Mouse (Mus musculus) kidney, adult 2 months (tissue): ENCODE measurements at regions not wholly inside any gene's neighbourhood (a gene's known extent, or its start where the extent isn't known, plus 50 kb on each side); places are given as distances from the start of the nearest gene placed in this dataset.

Experiments
- DNase-seq: peaks from one replicate; pipeline ENCODE4 v3.0.0; 2021
- H3K27ac ChIP-seq: fragments of 200-500 bp; 2 replicates; pipeline ENCODE4 v1.5.1; 2012; ENCODE audit warnings: low read depth, low read length, control low read depth, inconsistent platforms; ENCODE audit not compliant: insufficient read depth
- H3K27me3 ChIP-seq: fragments of 200-500 bp; replicated peaks from 2 replicates; pipeline ENCODE4 v1.6.1; 2012; ENCODE audit warnings: mild to moderate bottlenecking, moderate library complexity, low read length, inconsistent platforms; ENCODE audit not compliant: control insufficient read depth, insufficient read depth
- H3K36me3 ChIP-seq: fragments of 200-500 bp; 2 replicates; pipeline ENCODE4 v1.6.1; 2012; ENCODE audit warnings: mild to moderate bottlenecking, moderate library complexity, low read length, inconsistent platforms; ENCODE audit not compliant: control insufficient read depth, insufficient read depth
- H3K4me1 ChIP-seq: fragments of 200-500 bp; 2 replicates; pipeline ENCODE4 v1.6.1; 2011; ENCODE audit warnings: low read length; ENCODE audit not compliant: control insufficient read depth, insufficient read depth
- H3K4me3 ChIP-seq: fragments of 200-500 bp; 2 replicates; pipeline ENCODE4 v1.5.1; 2011; ENCODE audit warnings: mild to moderate bottlenecking, low read depth, low read length, control low read depth; ENCODE audit not compliant: insufficient read depth
- CTCF ChIP-seq: fragments of 200-500 bp; conservative IDR thresholded peaks from 2 replicates; pipeline ENCODE4 v1.5.1; 2011; ENCODE audit warnings: low read depth, mild to moderate bottlenecking, control low read depth, low read length, moderate library complexity, mixed read lengths; ENCODE audit not compliant: insufficient read depth, insufficient read length
- POLR2A ChIP-seq: fragments of 200-500 bp; IDR thresholded peaks from one replicate; pipeline ENCODE4 v1.6.1; 2011; ENCODE audit warnings: low read depth, low read length, control low read depth
- WGBS: fragments of 180-500 bp; shearing (Covaris S2); methylation state at CpG from one replicate; pipeline ENCODE4 v1.1.7; 2018; 5-methylcytosine and 5-hydroxymethylcytosine counted together

GRCm38 (mm10) chr7:98768460-98768859, 65.6 kb downstream of the Thap12 start:
- Histone ChIP-seq H3K4me3 (no peak overlapping the region), H3K36me3 (no peaks in the 10 kb centered on the region), H3K27me3 (no peaks in the 10 kb centered on the region), H3K27ac (no peak overlapping the region), H3K4me1 (no peaks in the 10 kb centered on the region)
- no peak for DNase-seq
- no peak for TF ChIP-seq POLR2A
- TF ChIP-seq CTCF: no peak
- WGBS: 88% methylated on average over 2 of the region's 2 CpGs

GRCm38 (mm10) chr7:98769111-98769734, 65.7 kb upstream of the Wnt11 start:
- H3K4me3 ChIP-seq: no peak overlapping the region
- no peak for DNase-seq
- H3K36me3 ChIP-seq: no peaks in the 10 kb centered on the region
- H3K27ac ChIP-seq: no peak overlapping the region
- WGBS: 48% methylated on average over 1 of the region's 1 CpGs
- no peaks in the 10 kb centered on the region for H3K27me3 ChIP-seq
- TF ChIP-seq POLR2A (no peak), CTCF (no peak)
- H3K4me1 ChIP-seq: no peaks in the 10 kb centered on the region

DNA sequence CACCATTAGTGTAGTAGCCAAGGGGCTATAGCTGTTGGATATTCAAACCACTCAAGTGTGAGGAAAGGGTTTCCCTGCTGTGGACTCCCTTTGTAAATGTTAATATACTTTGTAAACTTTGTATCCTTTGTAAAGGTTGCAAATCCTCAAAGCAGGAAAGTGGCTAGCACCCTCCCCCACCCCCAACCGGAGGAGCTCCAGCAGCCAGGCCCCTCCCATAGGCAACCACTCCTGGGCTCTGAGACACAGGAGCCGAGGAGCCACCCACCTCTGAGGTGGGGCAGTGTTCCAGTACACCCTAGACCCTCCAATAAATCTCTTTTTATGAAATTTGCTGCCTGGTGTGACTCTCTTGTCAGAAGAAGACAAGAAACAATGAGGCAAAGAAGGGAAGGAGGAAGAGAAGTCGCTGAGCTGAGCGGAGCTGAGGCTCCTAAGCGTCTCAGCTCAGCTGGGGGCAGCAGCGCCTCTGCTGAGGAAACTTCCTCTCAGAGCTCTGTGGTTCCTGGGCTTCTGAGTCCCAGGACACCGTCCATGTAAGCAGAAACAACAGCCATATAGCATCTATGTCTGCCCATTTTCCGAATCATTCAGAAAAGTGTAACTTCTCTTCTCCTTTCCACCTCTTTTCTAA, 64.5 kb upstream of the Wnt11 start:
- 31% methylated on average over 8 of the region's 8 CpGs for WGBS
- H3K27me3 ChIP-seq: no peaks in the 10 kb centered on the region
- H3K36me3 ChIP-seq: no peaks in the 10 kb centered on the region
- no peak overlapping the region for H3K27ac ChIP-seq
- no peak overlapping the region for H3K4me3 ChIP-seq
- DNase-seq: no peak
- TF ChIP-seq CTCF (no peak), POLR2A (no peak)
- no peaks in the 10 kb centered on the region for H3K4me1 ChIP-seq

- Histone ChIP-seq H3K4me3 (no peak overlapping the region), H3K4me1 (no peaks in the 10 kb centered on the region), H3K36me3 (no peaks in the 10 kb centered on the region), H3K27ac (no peak overlapping the region), H3K27me3 (no peaks in the 10 kb centered on the region)
- WGBS: 63% methylated on average over 7 of the region's 7 CpGs
- no peak for TF ChIP-seq POLR2A
- no peak for TF ChIP-seq CTCF
- no peak for DNase-seq
Observed at GRCm38 (mm10) chr7:98771134-98771775, 63.7 kb upstream of the Wnt11 start.

DNA sequence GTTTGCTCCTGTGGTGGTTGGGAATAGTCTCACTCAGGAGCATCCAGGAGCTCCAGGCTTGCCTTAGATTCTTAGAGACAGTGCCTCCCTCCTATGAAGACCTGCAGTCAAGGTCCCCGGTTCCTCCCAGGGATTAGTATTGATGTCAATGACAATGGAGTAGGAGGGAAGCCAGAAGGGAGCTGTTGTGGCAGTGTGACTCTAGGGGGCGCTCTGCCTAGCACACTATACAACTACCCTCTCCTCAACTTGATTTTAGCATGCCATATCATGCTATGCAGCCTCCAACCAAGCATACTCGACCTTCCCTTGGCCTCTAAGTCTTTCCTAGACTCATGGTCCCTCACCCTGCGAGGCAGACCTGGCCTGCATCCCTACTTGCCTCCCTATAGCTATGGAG, 60.3 kb upstream of the Wnt11 start:
- Histone ChIP-seq H3K36me3 (no peaks in the 10 kb centered on the region), H3K27me3 (no peaks in the 10 kb centered on the region), H3K4me1 (no peaks in the 10 kb centered on the region), H3K27ac (no peak overlapping the region), H3K4me3 (no peak overlapping the region)
- DNase-seq: no peak
- TF ChIP-seq POLR2A (no peak), CTCF (no peak)
- 70% methylated on average over 4 of the region's 4 CpGs for WGBS

DNA sequence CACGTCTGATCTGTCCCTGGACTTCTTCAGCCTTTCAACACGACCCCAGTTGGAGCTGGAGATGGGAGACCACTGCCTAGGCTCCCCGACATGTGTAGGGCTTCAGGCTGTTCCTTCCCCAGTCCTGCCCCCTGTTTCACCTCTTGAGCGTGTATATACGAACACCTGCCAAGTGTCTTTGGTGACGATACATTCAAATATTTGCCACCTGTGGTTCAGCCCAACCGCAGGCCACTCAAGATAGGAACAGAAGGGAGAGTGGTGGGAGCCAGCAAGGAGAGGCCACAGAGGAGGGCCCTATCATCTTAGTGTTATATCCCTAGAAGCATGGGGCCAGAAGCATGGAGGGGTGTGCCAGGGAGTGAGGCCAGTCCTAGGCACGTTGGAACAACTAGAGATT, 59.9 kb upstream of the Wnt11 start:
- 87% methylated on average over 8 of the region's 8 CpGs for WGBS
- Histone ChIP-seq H3K4me3 (no peak overlapping the region), H3K27ac (no peak overlapping the region), H3K27me3 (no peaks in the 10 kb centered on the region), H3K36me3 (no peaks in the 10 kb centered on the region), H3K4me1 (no peaks in the 10 kb centered on the region)
- DNase-seq: no peak
- TF ChIP-seq POLR2A: no peak
- TF ChIP-seq CTCF: no peak

GRCm38 (mm10) chr7:98777304-98777849, 57.5 kb upstream of the Wnt11 start:
- no peak for DNase-seq
- Histone ChIP-seq H3K27me3 (no peaks in the 10 kb centered on the region), H3K4me1 (no peaks in the 10 kb centered on the region), H3K36me3 (no peaks in the 10 kb centered on the region), H3K4me3 (no peak overlapping the region), H3K27ac (no peak overlapping the region)
- whole genome bisulfite sequencing: 45% methylated on average over 3 of the region's 3 CpGs
- TF ChIP-seq CTCF (no peak), POLR2A (no peak)
